Mouse (Mus musculus) kidney, postnatal 0 days (tissue): ENCODE results near the gene Xylb. TPM values are rescaled to one million over a fixed set of nuclear protein-coding genes. Genes with fewer than 3 reads are reported as not detected.

ENCODE experiments used
- ATAC-seq: fragments of 200-750 bp; cut with Nextera tagmentation; replicated peaks from 2 replicates; pipeline ENCODE4 v1.8.0; 2017; ENCODE audit warnings: low read depth, moderate number of reproducible peaks, moderate TSS enrichment, moderate library complexity; ENCODE audit not compliant: low FRiP score
- DNase-seq: peaks from one replicate; pipeline ENCODE4 v3.0.0-alpha.2; 2016; ENCODE audit warnings: low spot score
- H3K27ac ChIP-seq: fragments of 300-500 bp; sonication (generic); 2 replicates; pipeline ENCODE4 v1.5.1; 2014; ENCODE audit warnings: mild to moderate bottlenecking
- H3K27me3 ChIP-seq: fragments of 300-500 bp; sonication (generic); 2 replicates; pipeline ENCODE4 v1.6.1; 2014; ENCODE audit warnings: low read length, mixed read lengths; ENCODE audit not compliant: insufficient read depth
- H3K36me3 ChIP-seq: fragments of 300-500 bp; sonication (generic); 2 replicates; pipeline ENCODE4 v1.6.1; 2014; ENCODE audit warnings: low read length, mixed read lengths; ENCODE audit not compliant: insufficient read depth
- H3K4me1 ChIP-seq: fragments of 300-500 bp; sonication (generic); replicated peaks from 2 replicates; pipeline ENCODE4 v1.6.1; 2014; ENCODE audit warnings: antibody characterized with exemption, low read length, mixed read lengths; ENCODE audit not compliant: insufficient read depth
- H3K4me2 ChIP-seq: fragments of 300-500 bp; sonication (generic); 2 replicates; pipeline ENCODE4 v1.6.1; 2014; ENCODE audit warnings: mild to moderate bottlenecking, low read length, moderate library complexity, mixed read lengths
- H3K4me3 ChIP-seq: fragments of 300-500 bp; sonication (generic); replicated peaks from 2 replicates; pipeline ENCODE4 v1.5.1; 2014; ENCODE audit warnings: low read depth, low read length
- H3K9ac ChIP-seq: fragments of 300-500 bp; sonication (generic); 2 replicates; pipeline ENCODE4 v1.6.1; 2014; ENCODE audit warnings: low read depth, low read length
- H3K9me3 ChIP-seq: fragments of 300-500 bp; sonication (generic); replicated peaks from 2 replicates; pipeline ENCODE4 v1.6.1; 2016; ENCODE audit warnings: low read length, inconsistent platforms, mixed read lengths
- CTCF ChIP-seq: IDR thresholded peaks from 2 replicates; pipeline ENCODE4 v1.5.1; 2016; ENCODE audit warnings: antibody characterized with exemption, low read depth, mild to moderate bottlenecking, moderate library complexity
- WGBS: fragments of 180-500 bp; shearing (Covaris S2); extraction: QIAGEN DNeasy Blood & Tissue Kit; methylation state at CpG from one replicate; pipeline ENCODE4 v1.1.7; 2014; 5-methylcytosine and 5-hydroxymethylcytosine counted together
- polyA plus RNA-seq: library from polyadenylated mRNA; unstranded; fragments of >200 nt; fragmentation: Nextera tagmentation; extraction: Ambion mirVana; gene quantifications from 2 replicates; pipeline ENCODE4 v1.2.1, GENCODE M21; 2015

Xylb gene
- polyA plus RNA-seq, 1 experiment from 2014 or later: 43.8 TPM

DNA sequence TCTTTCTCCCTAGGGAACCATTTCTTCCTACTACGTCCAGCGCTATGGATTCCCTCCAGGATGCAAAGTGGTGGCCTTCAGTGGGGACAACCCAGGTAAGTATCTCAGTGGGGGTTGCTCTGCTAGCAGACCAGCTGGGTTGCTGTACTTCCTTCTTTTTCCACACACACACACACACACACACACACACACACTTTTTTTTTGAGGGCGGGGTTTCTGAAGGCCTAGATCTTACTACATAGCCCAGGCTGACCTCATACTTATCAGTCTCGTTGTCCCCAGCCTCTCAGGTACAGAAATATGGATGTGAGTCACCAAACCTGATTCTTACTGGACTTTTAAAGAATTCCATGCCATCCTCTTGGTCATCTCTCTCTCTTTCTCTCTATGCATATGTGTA lies 21.1 kb downstream of the Xylb start:
- Histone ChIP-seq H3K9ac (no peak overlapping the region), H3K9me3 (no peaks in the 10 kb centered on the region), H3K4me2 (no peak overlapping the region), H3K4me3 (no peak overlapping the region), H3K27ac (no peak overlapping the region), H3K27me3 (no peaks in the 10 kb centered on the region), H3K36me3 (0 out of 2 replicates have a peak, but pooled peaks cover 3% of the 10 kb centered on the region), H3K4me1 (no peaks in the 10 kb centered on the region)
- DNase-seq (no peak), ATAC-seq (no peak)
- TF ChIP-seq CTCF: no peak
- WGBS: 80% methylated on average over 4 of the region's 4 CpGs

DNA sequence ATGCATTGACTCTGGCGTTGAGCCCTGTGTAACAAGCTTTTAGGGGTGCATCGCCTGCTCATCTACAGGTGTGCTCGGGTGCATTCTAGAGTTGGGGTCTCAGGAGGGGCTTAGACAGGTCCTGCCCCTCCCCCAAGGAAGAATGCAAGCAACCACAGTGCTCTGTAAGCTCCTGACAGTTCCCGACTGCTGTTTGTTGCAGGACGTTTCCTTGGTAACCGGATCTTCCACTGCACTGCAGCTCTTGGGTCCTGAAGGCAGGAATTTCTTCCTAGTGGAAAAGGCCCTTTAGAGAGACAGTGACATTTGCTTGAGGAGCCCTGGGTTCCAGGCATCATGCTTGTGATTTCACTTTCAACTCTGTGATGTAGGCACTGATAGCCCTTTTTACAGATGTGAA lies 25.4 kb downstream of the Xylb start:
- WGBS: 66% methylated on average over 6 of the region's 6 CpGs
- H3K4me3 ChIP-seq: no peak overlapping the region
- no peaks in the 10 kb centered on the region for H3K9me3 ChIP-seq
- ATAC-seq (no peak), DNase-seq (no peak)
- no peak overlapping the region for H3K9ac ChIP-seq
- H3K27ac ChIP-seq: no peak overlapping the region
- 0 out of 2 replicates have a peak, but pooled peaks cover 3% of the 10 kb centered on the region for H3K36me3 ChIP-seq
- H3K4me1 ChIP-seq: no peaks in the 10 kb centered on the region
- TF ChIP-seq CTCF: no peak
- no peaks in the 10 kb centered on the region for H3K27me3 ChIP-seq
- H3K4me2 ChIP-seq: no peak overlapping the region

DNA sequence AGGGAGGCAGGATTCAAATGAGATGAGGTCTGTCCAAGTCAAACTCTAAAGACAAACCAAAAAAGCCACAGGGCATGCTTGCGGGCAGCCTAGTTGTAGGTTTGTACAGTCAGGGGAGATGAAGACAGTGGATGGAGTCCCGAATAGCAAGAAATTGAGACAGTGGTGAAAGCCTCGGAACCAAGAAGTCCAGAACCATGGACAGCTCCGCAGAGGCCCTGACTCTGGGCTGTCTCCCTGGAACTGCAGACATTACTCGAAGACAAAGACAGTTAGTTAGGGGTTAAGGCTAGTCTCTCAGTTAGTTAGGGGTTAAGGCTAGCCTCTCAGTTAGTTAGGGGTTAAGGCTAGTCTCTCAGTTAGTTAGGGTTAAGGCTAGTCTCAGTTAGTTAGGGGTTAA lies 31.8 kb downstream of the Xylb start:
- no peak overlapping the region for H3K4me2 ChIP-seq
- no peaks in the 10 kb centered on the region for H3K27me3 ChIP-seq
- ATAC-seq (no peak), DNase-seq (peak; percentile 47)
- H3K27ac ChIP-seq: no peak overlapping the region
- no peak overlapping the region for H3K9ac ChIP-seq
- no peaks in the 10 kb centered on the region for H3K9me3 ChIP-seq
- no peaks in the 10 kb centered on the region for H3K36me3 ChIP-seq
- 46% methylated on average over 5 of the region's 5 CpGs for WGBS
- no peaks in the 10 kb centered on the region for H3K4me1 ChIP-seq
- no peak for TF ChIP-seq CTCF
- H3K4me3 ChIP-seq: no peak overlapping the region

- ATAC-seq: no peak
- no peaks in the 10 kb centered on the region for H3K4me1 ChIP-seq
- no peak overlapping the region for H3K4me3 ChIP-seq
- TF ChIP-seq CTCF: no peak
- DNase-seq: no peak
- H3K36me3 ChIP-seq: no peaks in the 10 kb centered on the region
- no peaks in the 10 kb centered on the region for H3K27me3 ChIP-seq
- H3K9ac ChIP-seq: no peak overlapping the region
- H3K27ac ChIP-seq: no peak overlapping the region
- no peak overlapping the region for H3K4me2 ChIP-seq
- WGBS: 98% methylated on average over 2 of the region's 2 CpGs
- H3K9me3 ChIP-seq: no peaks in the 10 kb centered on the region
Observed at GRCm38 (mm10) chr9:119390214-119390613, 33.0 kb downstream of the Xylb start.

DNA sequence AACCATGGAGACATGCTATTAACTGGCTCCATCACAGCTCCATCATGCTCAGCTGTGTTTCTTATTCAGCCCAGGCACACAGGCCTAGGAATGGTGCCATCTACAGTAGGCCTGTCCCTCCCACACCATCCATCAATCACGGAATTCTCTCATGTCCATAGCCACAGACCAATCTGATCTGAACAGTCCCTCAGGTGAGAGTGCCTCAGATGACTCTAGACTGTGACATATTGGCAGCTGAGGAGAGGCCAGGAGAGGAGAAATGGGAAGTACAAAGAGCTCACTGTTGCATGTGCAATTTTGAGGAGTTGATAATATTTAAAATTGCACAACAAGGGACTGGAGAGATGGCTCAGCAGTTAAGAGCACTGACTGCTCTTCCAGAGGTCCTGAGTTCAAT lies 37.6 kb downstream of the Xylb start:
- H3K9ac ChIP-seq: no peak overlapping the region
- WGBS: 88% methylated on average over 1 of the region's 1 CpGs
- no peak for ATAC-seq

DNA sequence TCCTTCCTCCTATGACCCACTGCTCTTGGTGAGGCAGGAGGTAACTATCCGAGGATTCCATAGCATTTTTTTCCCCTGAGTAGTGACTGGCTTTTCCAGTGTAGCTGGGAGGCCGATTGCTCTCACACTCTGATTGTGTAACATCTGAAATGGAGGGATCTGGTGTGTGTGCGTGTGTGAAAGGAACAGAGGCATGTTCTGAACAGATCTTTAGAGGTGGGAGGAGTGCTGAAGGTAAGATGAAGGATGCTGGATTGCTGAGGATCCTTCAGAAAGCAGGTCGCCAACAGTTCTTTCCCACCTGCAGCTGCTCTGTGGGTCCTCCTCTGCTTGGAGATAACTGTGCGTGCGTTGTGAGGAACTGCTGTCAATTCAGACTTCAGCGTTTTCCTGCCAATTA lies 44.2 kb downstream of the Xylb start:
- Histone ChIP-seq H3K4me3 (peak overlapping the region; percentile 91), H3K9ac (peak overlapping the region; percentile 24), H3K4me1 (peaks cover 6% of the 10 kb centered on the region; the same call in 1 of the 2 replicates), H3K27ac (no peak overlapping the region), H3K9me3 (no peaks in the 10 kb centered on the region), H3K36me3 (no peaks in the 10 kb centered on the region), H3K27me3 (no peaks in the 10 kb centered on the region), H3K4me2 (peak overlapping the region; percentile 98)
- DNase-seq (peak; percentile 7), ATAC-seq (peak; percentile 1; the same call in 1 of the 2 replicates)
- no peak for TF ChIP-seq CTCF
- WGBS: 2% methylated on average over 7 of the region's 7 CpGs

More for the DNA sequence above, 37.6 kb downstream of the Xylb start:
- no peaks in the 10 kb centered on the region for H3K9me3 ChIP-seq
- H3K36me3 ChIP-seq: no peaks in the 10 kb centered on the region
- no peaks in the 10 kb centered on the region for H3K4me1 ChIP-seq
- DNase-seq: no peak
- H3K27ac ChIP-seq: no peak overlapping the region
- H3K4me3 ChIP-seq: no peak overlapping the region
- H3K27me3 ChIP-seq: no peaks in the 10 kb centered on the region
- TF ChIP-seq CTCF: no peak
- H3K4me2 ChIP-seq: no peak overlapping the region

- TF ChIP-seq CTCF: peak; percentile 59
- Histone ChIP-seq H3K4me1 (peaks cover 6% of the 10 kb centered on the region; the same call in 1 of the 2 replicates), H3K9me3 (no peaks in the 10 kb centered on the region), H3K4me3 (peak within 1 kb of the TSS; percentile 91), H3K27ac (peak within 1 kb of the TSS; percentile 99), H3K36me3 (no peaks in the 10 kb centered on the region), H3K27me3 (no peaks in the 10 kb centered on the region), H3K4me2 (peak within 1 kb of the TSS; percentile 98), H3K9ac (peak within 1 kb of the TSS; percentile 100)
- ATAC-seq (peak; percentile 94), DNase-seq (peak; percentile 98)
- 0% methylated on average over 19 of the region's 32 CpGs for WGBS
Observed at GRCm38 (mm10) chr9:119401801-119402214, 44.6 kb downstream of the Xylb start, which contains the start of gene Acvr2b. Acvr2b (plus strand) TSS chr9:119402118.
